Mouse (Mus musculus): ENCODE results near the gene Ubr4. TPM values are rescaled to one million over a fixed set of nuclear protein-coding genes. Genes with fewer than 3 reads are reported as not detected.

Gene Ubr4
- polyA plus RNA-seq, 1 experiment from 2014 or later: 80.6 TPM

- 0 out of 2 replicates have a peak, but pooled peaks cover 3% of the 10 kb centered on the region for H3K4me1 ChIP-seq
- no peak overlapping the region for H3K9ac ChIP-seq (replicated peaks)
- ATAC-seq (ENCODE audit: low FRiP score, low read depth): no peak
- H3K9me3 ChIP-seq: no peaks in the 10 kb centered on the region
- peaks cover 37% of the 10 kb centered on the region for H3K27me3 ChIP-seq
- no peaks in the 10 kb centered on the region for H3K36me3 ChIP-seq
- no peak overlapping the region for H3K4me2 ChIP-seq (replicated peaks)
- whole genome bisulfite sequencing: 84% methylated on average over 6 of the region's 9 CpGs
- H3K27ac ChIP-seq (replicated peaks): no peak overlapping the region
- H3K4me3 ChIP-seq: no peak overlapping the region
These were observed 17.6 kb upstream of the Ubr4 start for GRCm38 (mm10) chr4:139334631-139335295.

- Histone ChIP-seq H3K9ac (replicated peaks) (no peak overlapping the region), H3K9me3 (no peaks in the 10 kb centered on the region), H3K36me3 (no peaks in the 10 kb centered on the region), H3K27me3 (peaks cover 37% of the 10 kb centered on the region), H3K27ac (replicated peaks) (no peak overlapping the region), H3K4me1 (0 out of 2 replicates have a peak, but pooled peaks cover 3% of the 10 kb centered on the region), H3K4me3 (no peak overlapping the region), H3K4me2 (replicated peaks) (no peak overlapping the region)
- 76% methylated on average over 7 of the region's 7 CpGs for WGBS
- no peak for ATAC-seq (ENCODE audit: low FRiP score, low read depth)
These were observed 16.9 kb upstream of the Ubr4 start for GRCm38 (mm10) chr4:139335507-139335906.

- no peak overlapping the region for H3K27ac ChIP-seq (replicated peaks)
- no peaks in the 10 kb centered on the region for H3K36me3 ChIP-seq
- no peak for ATAC-seq (ENCODE audit: low FRiP score, low read depth)
- H3K4me2 ChIP-seq (replicated peaks): peak overlapping the region; percentile 28
- H3K4me1 ChIP-seq: 0 out of 2 replicates have a peak, but pooled peaks cover 3% of the 10 kb centered on the region
- H3K4me3 ChIP-seq: no peak overlapping the region
- 38% methylated on average over 24 of the region's 24 CpGs for WGBS
- H3K9me3 ChIP-seq: no peaks in the 10 kb centered on the region
- H3K27me3 ChIP-seq: peaks cover 30% of the 10 kb centered on the region
- H3K9ac ChIP-seq (replicated peaks): no peak overlapping the region
These were observed 15.5 kb upstream of the Ubr4 start for GRCm38 (mm10) chr4:139336822-139337483.

- no peak overlapping the region for H3K4me2 ChIP-seq (replicated peaks)
- H3K9ac ChIP-seq (replicated peaks): no peak overlapping the region
- peaks cover 21% of the 10 kb centered on the region for H3K27me3 ChIP-seq
- H3K4me3 ChIP-seq: no peak overlapping the region
- H3K9me3 ChIP-seq: no peaks in the 10 kb centered on the region
- no peaks in the 10 kb centered on the region for H3K36me3 ChIP-seq
- 0 out of 2 replicates have a peak, but pooled peaks cover 3% of the 10 kb centered on the region for H3K4me1 ChIP-seq
- WGBS: 63% methylated on average over 33 of the region's 33 CpGs
- H3K27ac ChIP-seq (replicated peaks): no peak overlapping the region
- ATAC-seq (ENCODE audit: low FRiP score, low read depth): no peak
These were observed 14.3 kb upstream of the Ubr4 start for GRCm38 (mm10) chr4:139338145-139338544.

GRCm38 (mm10) chr4:139340835-139341234 lies 11.6 kb upstream of the Ubr4 start:
- Histone ChIP-seq H3K4me2 (replicated peaks) (no peak overlapping the region), H3K9ac (replicated peaks) (no peak overlapping the region), H3K4me3 (no peak overlapping the region), H3K9me3 (no peaks in the 10 kb centered on the region), H3K4me1 (0 out of 2 replicates have a peak, but pooled peaks cover 3% of the 10 kb centered on the region), H3K27ac (replicated peaks) (no peak overlapping the region), H3K27me3 (peaks cover 17% of the 10 kb centered on the region), H3K36me3 (peaks cover 16% of the 10 kb centered on the region)
- 87% methylated on average over 4 of the region's 4 CpGs for WGBS
- ATAC-seq (ENCODE audit: low FRiP score, low read depth): no peak

- WGBS: 82% methylated on average over 7 of the region's 7 CpGs
- H3K9me3 ChIP-seq: no peaks in the 10 kb centered on the region
- no peak overlapping the region for H3K4me2 ChIP-seq (replicated peaks)
- peaks cover 16% of the 10 kb centered on the region for H3K27me3 ChIP-seq
- no peak overlapping the region for H3K27ac ChIP-seq (replicated peaks)
- no peak overlapping the region for H3K4me3 ChIP-seq
- no peak for ATAC-seq (ENCODE audit: low FRiP score, low read depth)
- H3K4me1 ChIP-seq: 0 out of 2 replicates have a peak, but pooled peaks cover 3% of the 10 kb centered on the region
- no peak overlapping the region for H3K9ac ChIP-seq (replicated peaks)
- H3K36me3 ChIP-seq: peaks cover 25% of the 10 kb centered on the region
These were observed 10.7 kb upstream of the Ubr4 start for GRCm38 (mm10) chr4:139341556-139342233.

- H3K4me1 ChIP-seq: no peaks in the 10 kb centered on the region
- H3K4me3 ChIP-seq: no peak overlapping the region
- WGBS: 81% methylated on average over 5 of the region's 5 CpGs
- no peak overlapping the region for H3K9ac ChIP-seq (replicated peaks)
- no peak overlapping the region for H3K27ac ChIP-seq (replicated peaks)
- no peaks in the 10 kb centered on the region for H3K27me3 ChIP-seq
- no peak for ATAC-seq (ENCODE audit: low FRiP score, low read depth)
- H3K9me3 ChIP-seq: no peaks in the 10 kb centered on the region
- peaks cover 45% of the 10 kb centered on the region for H3K36me3 ChIP-seq
- H3K4me2 ChIP-seq (replicated peaks): no peak overlapping the region
These were observed 8.7 kb upstream of the Ubr4 start for GRCm38 (mm10) chr4:139343718-139344117.

- Histone ChIP-seq H3K27ac (replicated peaks) (no peak overlapping the region), H3K4me3 (no peak overlapping the region), H3K36me3 (peaks cover 58% of the 10 kb centered on the region), H3K9me3 (no peaks in the 10 kb centered on the region), H3K4me2 (replicated peaks) (no peak overlapping the region), H3K4me1 (peaks cover 2% of the 10 kb centered on the region; the same call in 1 of the 2 replicates), H3K27me3 (no peaks in the 10 kb centered on the region), H3K9ac (replicated peaks) (no peak overlapping the region)
- 61% methylated on average over 23 of the region's 23 CpGs for WGBS
- ATAC-seq (ENCODE audit: low FRiP score, low read depth): no peak
These were observed 6.9 kb upstream of the Ubr4 start for GRCm38 (mm10) chr4:139345416-139346019.

GRCm38 (mm10) chr4:139352832-139353231 lies 423 bp downstream of the Ubr4 start:
- ATAC-seq (ENCODE audit: low FRiP score, low read depth): peak; percentile 50; the same call in 1 of the 2 replicates
- peaks cover 55% of the 10 kb centered on the region for H3K36me3 ChIP-seq
- peaks cover 19% of the 10 kb centered on the region for H3K4me1 ChIP-seq
- H3K4me2 ChIP-seq (replicated peaks): peak overlapping the region; percentile 83
- no peaks in the 10 kb centered on the region for H3K9me3 ChIP-seq
- 4% methylated on average over 7 of the region's 7 CpGs for WGBS
- H3K27me3 ChIP-seq: no peaks in the 10 kb centered on the region
- H3K4me3 ChIP-seq: peak overlapping the region; percentile 83
- H3K27ac ChIP-seq (replicated peaks): peak overlapping the region; percentile 96
- H3K9ac ChIP-seq (replicated peaks): peak overlapping the region; percentile 86

- Histone ChIP-seq H3K4me2 (replicated peaks) (no peak overlapping the region), H3K9ac (replicated peaks) (no peak overlapping the region), H3K27ac (replicated peaks) (no peak overlapping the region), H3K27me3 (no peaks in the 10 kb centered on the region), H3K4me1 (peaks cover 5% of the 10 kb centered on the region), H3K4me3 (no peak overlapping the region), H3K9me3 (no peaks in the 10 kb centered on the region), H3K36me3 (peaks cover 74% of the 10 kb centered on the region)
- ATAC-seq (ENCODE audit: low FRiP score, low read depth): no peak
- WGBS: 94% methylated on average over 3 of the region's 3 CpGs
These were observed 4.8 kb downstream of the Ubr4 start for GRCm38 (mm10) chr4:139357211-139357610.

- 91% methylated on average over 11 of the region's 11 CpGs for WGBS
- no peak overlapping the region for H3K27ac ChIP-seq (replicated peaks)
- no peak overlapping the region for H3K9ac ChIP-seq (replicated peaks)
- no peak overlapping the region for H3K4me3 ChIP-seq
- H3K4me1 ChIP-seq: no peaks in the 10 kb centered on the region
- H3K9me3 ChIP-seq: no peaks in the 10 kb centered on the region
- H3K27me3 ChIP-seq: no peaks in the 10 kb centered on the region
- peaks cover 95% of the 10 kb centered on the region for H3K36me3 ChIP-seq
- no peak overlapping the region for H3K4me2 ChIP-seq (replicated peaks)
- ATAC-seq (ENCODE audit: low FRiP score, low read depth): no peak
These were observed 8.5 kb downstream of the Ubr4 start for GRCm38 (mm10) chr4:139360761-139361548.
